Comparison of ENCODE assay signal across 1 mouse cellular context in the genomic region with DNA sequence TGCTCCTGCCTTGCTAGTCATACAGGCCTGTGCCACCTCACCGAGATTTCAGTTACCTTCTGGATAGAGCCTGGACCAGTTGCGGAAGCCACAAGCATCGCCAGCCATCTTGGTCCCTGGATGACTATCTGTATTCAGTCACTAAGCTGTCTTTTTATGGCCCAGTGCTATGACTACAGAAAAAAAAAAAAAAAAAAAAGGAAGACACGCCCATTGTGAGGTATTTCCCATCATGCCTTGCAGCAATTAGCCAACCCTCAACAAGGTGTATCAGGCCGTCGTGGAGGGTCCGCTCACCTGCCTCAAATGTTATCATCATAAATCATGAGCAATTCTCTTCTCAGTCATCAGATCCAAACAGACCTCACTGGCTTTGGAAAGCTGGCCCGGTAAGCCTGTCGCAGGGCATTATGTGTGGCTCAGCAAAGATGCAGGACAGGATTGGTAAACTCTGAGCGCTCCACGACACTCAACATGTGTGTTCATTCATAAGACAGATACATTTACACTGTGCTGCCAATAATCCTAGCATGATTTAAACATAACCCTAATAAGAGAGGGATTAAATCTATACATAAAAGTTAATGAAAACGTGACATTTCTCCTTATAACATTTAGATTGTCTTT.
TF ChIP-seq lines count a peak whose summit lies in the region.

No protein-coding gene starts in this region.

TF ChIP-seq in CH12.LX, 34 proteins besides CTCF, POLR2A, EP300 and RAD21 (continued from another document):
- TF ChIP-seq ZNF384 (IDR thresholded peaks at IDR 0.05; ENCODE audit: low read depth, low read length): peak; percentile 35; the same call in 1 of the 2 replicates
